In the genomic region with DNA sequence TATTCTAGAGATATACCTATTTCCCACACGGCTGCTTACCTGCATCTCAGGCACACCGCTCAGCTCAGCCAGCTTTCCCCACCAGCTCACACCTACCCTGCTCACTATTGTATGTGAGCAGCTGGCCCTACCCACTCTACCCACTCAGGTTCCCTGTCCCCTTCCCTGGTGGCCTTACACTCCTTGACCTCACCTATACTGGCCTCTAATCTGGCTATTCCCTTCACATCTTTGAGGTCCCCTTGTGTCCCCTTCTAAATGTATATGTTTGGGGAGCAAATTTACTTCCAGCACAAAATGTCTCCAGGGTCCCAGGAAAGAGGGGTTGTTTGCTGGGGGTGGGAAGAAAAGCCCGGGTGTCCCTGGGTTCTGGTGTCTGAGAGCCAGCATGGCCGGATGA, we compare ENCODE assay signal across 26 mouse cellular contexts. TPM values are rescaled to one million over a fixed set of nuclear protein-coding genes. Genes with fewer than 3 reads are reported as not detected.
DNase-seq lines count a peak whose midpoint lies in the region; ATAC-seq and TF ChIP-seq lines count a peak whose summit lies in the region.
"Had no signal": no experiment of that assay in that cellular context is flagged by ENCODE, and none has a peak within 500 bp of the region (broad histone marks: within the 10 kb centered on the region; RNA-seq: fewer than 3 reads in every experiment).

No protein-coding gene starts in this region.

- H3K9ac ChIP-seq in midbrain, embryonic 14.5 days (replicated peaks; ENCODE audit: low read length): no peak overlapping the region
- peak overlapping the region; percentile 67 for H3K9ac ChIP-seq in hindbrain, embryonic 13.5 days
- no peak overlapping the region for H3K9ac ChIP-seq in limb, embryonic 11.5 days (ENCODE audit: low read length)
- no peak overlapping the region for H3K9ac ChIP-seq in neural tube, embryonic 14.5 days (replicated peaks; ENCODE audit: low read depth, low read length)
- no peak overlapping the region for H3K9ac ChIP-seq in lung, postnatal 0 days (replicated peaks; ENCODE audit: low read depth)
- H3K9ac ChIP-seq: embryonic facial prominence, embryonic 12.5 days; forebrain, postnatal 0 days; heart, embryonic 13.5 days; limb, embryonic 13.5 days had no signal

- no peak overlapping the region for H3K27ac ChIP-seq in midbrain, embryonic 10.5 days (replicated peaks)
- no peak overlapping the region for H3K27ac ChIP-seq in midbrain, embryonic 14.5 days (replicated peaks; ENCODE audit: low read depth, low read length)
- peak overlapping the region; percentile 97 for H3K27ac ChIP-seq in hindbrain, embryonic 13.5 days
- no peak overlapping the region for H3K27ac ChIP-seq in limb, embryonic 11.5 days (replicated peaks; ENCODE audit: low read depth, low read length)
- no peak overlapping the region for H3K27ac ChIP-seq in neural tube, embryonic 14.5 days (ENCODE audit: low read depth, low read length)
- no peak overlapping the region for H3K27ac ChIP-seq in lung, postnatal 0 days (ENCODE audit: low read length)
- H3K27ac ChIP-seq: embryonic facial prominence, embryonic 12.5 days; heart, embryonic 13.5 days; left cerebral cortex, adult 2 months; limb, embryonic 13.5 days had no signal

- no peaks in the 10 kb centered on the region for H3K9me3 ChIP-seq in midbrain, embryonic 10.5 days (replicated peaks)
- no peaks in the 10 kb centered on the region for H3K9me3 ChIP-seq in midbrain, embryonic 14.5 days (ENCODE audit: control insufficient read depth, low read length)
- H3K9me3 ChIP-seq in hindbrain, embryonic 13.5 days: no peaks in the 10 kb centered on the region
- H3K9me3 ChIP-seq in limb, embryonic 11.5 days (ENCODE audit: control insufficient read depth, low read length): no peaks in the 10 kb centered on the region
- H3K9me3 ChIP-seq in neural tube, embryonic 14.5 days (ENCODE audit: control insufficient read depth, low read length): no peaks in the 10 kb centered on the region
- H3K9me3 ChIP-seq in lung, postnatal 0 days (ENCODE audit: low read length): no peaks in the 10 kb centered on the region
- H3K9me3 ChIP-seq: embryonic facial prominence, embryonic 12.5 days; heart, embryonic 13.5 days; limb, embryonic 13.5 days had no signal

- H3K4me3 ChIP-seq in midbrain, embryonic 10.5 days: no peak overlapping the region
- no peak overlapping the region for H3K4me3 ChIP-seq in midbrain, embryonic 14.5 days (replicated peaks; ENCODE audit: low read depth, low read length)
- peak overlapping the region; percentile 57 for H3K4me3 ChIP-seq in hindbrain, embryonic 13.5 days
- no peak overlapping the region for H3K4me3 ChIP-seq in limb, embryonic 11.5 days (ENCODE audit: low read depth, low read length)
- peak overlapping the region; percentile 17; the same call in 1 of the 2 replicates for H3K4me3 ChIP-seq in neural tube, embryonic 14.5 days (ENCODE audit: low read depth, low read length)
- H3K4me3 ChIP-seq in lung, postnatal 0 days (ENCODE audit: low read depth, low read length): no peak overlapping the region; the same call in 1 of the 2 replicates
- H3K4me3 ChIP-seq: erythroblast, embryonic 14.5 days; left cerebral cortex, adult 2 months had no signal

- WGBS in midbrain, embryonic 10.5 days: 8% methylated on average over 4 of the region's 4 CpGs
- 8% methylated on average over 4 of the region's 4 CpGs for WGBS in midbrain, embryonic 14.5 days
- WGBS in hindbrain, embryonic 13.5 days: 4% methylated on average over 4 of the region's 4 CpGs
- WGBS in limb, embryonic 11.5 days: 6% methylated on average over 4 of the region's 4 CpGs
- WGBS in neural tube, embryonic 14.5 days: 7% methylated on average over 4 of the region's 4 CpGs
- 4% methylated on average over 4 of the region's 4 CpGs for WGBS in lung, postnatal 0 days

- no peak overlapping the region for H3K4me2 ChIP-seq in midbrain, embryonic 14.5 days (ENCODE audit: low read length)
- peak overlapping the region; percentile 64 for H3K4me2 ChIP-seq in hindbrain, embryonic 13.5 days
- no peak overlapping the region for H3K4me2 ChIP-seq in limb, embryonic 11.5 days (ENCODE audit: low read depth, severe bottlenecking)
- peak overlapping the region; percentile 57 for H3K4me2 ChIP-seq in neural tube, embryonic 14.5 days (ENCODE audit: low read depth, low read length)
- no peak overlapping the region for H3K4me2 ChIP-seq in lung, postnatal 0 days (replicated peaks; ENCODE audit: low read depth, low read length)
- H3K4me2 ChIP-seq: embryonic facial prominence, embryonic 12.5 days had no signal

- TF ChIP-seq CTCF in lung, postnatal 0 days (IDR thresholded peaks at IDR 0.05): no peak

- peaks cover 30% of the 10 kb centered on the region for H3K4me1 ChIP-seq in midbrain, embryonic 10.5 days
- no peaks in the 10 kb centered on the region for H3K4me1 ChIP-seq in midbrain, embryonic 14.5 days (ENCODE audit: control insufficient read depth, insufficient read depth, low read length)
- H3K4me1 ChIP-seq in hindbrain, embryonic 13.5 days (replicated peaks): peaks cover 77% of the 10 kb centered on the region
- H3K4me1 ChIP-seq in limb, embryonic 11.5 days (ENCODE audit: control insufficient read depth, insufficient read depth, low read length): peaks cover 14% of the 10 kb centered on the region
- peaks cover 47% of the 10 kb centered on the region for H3K4me1 ChIP-seq in neural tube, embryonic 14.5 days (ENCODE audit: control insufficient read depth, insufficient read depth, low read length)
- 0 out of 2 replicates have a peak, but pooled peaks cover 2% of the 10 kb centered on the region for H3K4me1 ChIP-seq in lung, postnatal 0 days (ENCODE audit: insufficient read depth, low read depth, low read length)

- TF ChIP-seq EP300 in lung, postnatal 0 days (IDR thresholded peaks at IDR 0.05): no peak

- peak; percentile 28 for DNase-seq in midbrain, embryonic 10.5 days (ENCODE audit: low spot score)
- no peak for DNase-seq in midbrain, embryonic 14.5 days
- peak; percentile 39 for DNase-seq in limb, embryonic 11.5 days (ENCODE audit: low spot score)
- no peak for DNase-seq in lung, postnatal 0 days (ENCODE audit: low spot score)
- DNase-seq in kidney, adult 18-20 months: no peak
- DNase-seq in left cerebral cortex, adult 8-10 months (ENCODE audit: low spot score in 2 of 2): no peak
- DNase-seq: adrenal gland, adult 2 months; cerebellum, adult 2 months; forebrain, postnatal 0 days; kidney, postnatal 25 days; lung, postnatal 10 days; right cerebral cortex, postnatal 14 days; spleen, adult 18-20 months; thymus, postnatal 4 days had no signal

- ATAC-seq in midbrain, embryonic 14.5 days (ENCODE audit: low FRiP score, low TSS enrichment): no peak
- no peak for ATAC-seq in hindbrain, embryonic 13.5 days (ENCODE audit: low FRiP score)
- no peak for ATAC-seq in limb, embryonic 11.5 days (ENCODE audit: insufficient number of reproducible peaks, low FRiP score, low TSS enrichment, low read depth)
- no peak for ATAC-seq in neural tube, embryonic 14.5 days (ENCODE audit: low read depth)
- ATAC-seq in lung, postnatal 0 days: no peak
- ATAC-seq: forebrain, postnatal 0 days; intestine, postnatal 0 days; midbrain, embryonic 16.5 days had no signal

- peaks cover 100% of the 10 kb centered on the region for H3K27me3 ChIP-seq in midbrain, embryonic 10.5 days (ENCODE audit: low read depth, poor library complexity, severe bottlenecking)
- peaks cover 94% of the 10 kb centered on the region for H3K27me3 ChIP-seq in midbrain, embryonic 14.5 days (ENCODE audit: control insufficient read depth, insufficient read depth, low read length)
- peaks cover 87% of the 10 kb centered on the region for H3K27me3 ChIP-seq in hindbrain, embryonic 13.5 days
- H3K27me3 ChIP-seq in limb, embryonic 11.5 days (ENCODE audit: control insufficient read depth, insufficient read depth, low read length): peaks cover 97% of the 10 kb centered on the region
- peaks cover 13% of the 10 kb centered on the region for H3K27me3 ChIP-seq in neural tube, embryonic 14.5 days (ENCODE audit: control insufficient read depth, insufficient read depth, low read length)
- H3K27me3 ChIP-seq in lung, postnatal 0 days (replicated peaks; ENCODE audit: insufficient read depth, low read length): peaks cover 91% of the 10 kb centered on the region

- no peaks in the 10 kb centered on the region for H3K36me3 ChIP-seq in midbrain, embryonic 10.5 days
- H3K36me3 ChIP-seq in midbrain, embryonic 14.5 days (ENCODE audit: control insufficient read depth, insufficient read depth, low read length): no peaks in the 10 kb centered on the region
- no peaks in the 10 kb centered on the region for H3K36me3 ChIP-seq in hindbrain, embryonic 13.5 days
- H3K36me3 ChIP-seq in limb, embryonic 11.5 days (ENCODE audit: control insufficient read depth, insufficient read depth, low read length): no peaks in the 10 kb centered on the region
- H3K36me3 ChIP-seq in neural tube, embryonic 14.5 days (ENCODE audit: control insufficient read depth, insufficient read depth, low read length): no peaks in the 10 kb centered on the region
- no peaks in the 10 kb centered on the region for H3K36me3 ChIP-seq in lung, postnatal 0 days (ENCODE audit: insufficient read depth, low read length)
- H3K36me3 ChIP-seq: embryonic facial prominence, embryonic 12.5 days; heart, embryonic 13.5 days; limb, embryonic 13.5 days had no signal

RNA-seq across cellular contexts. Expression of a gene that starts 6.8 kb away (rescaled TPM):
- 0.05 TPM in 1 of 2 replicates, not detected in the other for polyA plus RNA-seq in midbrain, embryonic 10.5 days (2016; fragmentation: Nextera tagmentation; extraction: Ambion mirVana)
- 0.49 and 0.65 TPM in 2 replicates for polyA plus RNA-seq in midbrain, embryonic 14.5 days (2014; fragmentation: Nextera tagmentation; extraction: Ambion mirVana)
- 9.5 and 11.8 TPM in 2 replicates for polyA plus RNA-seq in hindbrain, embryonic 13.5 days (2015; fragmentation: Nextera tagmentation; extraction: Ambion mirVana)
- polyA plus RNA-seq in limb, embryonic 11.5 days (2014; fragmentation: Nextera tagmentation; extraction: Ambion mirVana): 5.0 and 5.1 TPM in 2 replicates
- 23.0 and 24.3 TPM in 2 replicates for polyA plus RNA-seq in neural tube, embryonic 14.5 days (2014; fragmentation: Nextera tagmentation; extraction: Ambion mirVana)
- polyA plus RNA-seq in lung, postnatal 0 days (2015; fragmentation: Nextera tagmentation; extraction: Ambion mirVana): not detected in 2 replicates
- not detected for total RNA-seq in left cerebral cortex, adult 8-10 months (2022)
- total RNA-seq: forebrain, postnatal 0 days; layer of hippocampus, adult 8-10 months; left cerebral cortex, adult 2 months; megakaryocyte progenitor cell, adult 5-6 weeks had no signal
- polyA plus RNA-seq: adrenal gland, adult 2 months; erythroblast, embryonic 14.5 days; forebrain, postnatal 0 days; heart, embryonic 13.5 days; intestine, postnatal 0 days; liver, embryonic 16.5 days had no signal

Comparison
In these comparisons a context has a peak if more than half of its experiments do, and no peak if none do; other contexts are left out.
1. DNase-seq: peak in midbrain, embryonic 10.5 days (single experiment) and limb, embryonic 11.5 days (single experiment); none in midbrain, embryonic 14.5 days (single experiment), lung, postnatal 0 days (single experiment), kidney, adult 18-20 months (single experiment) and left cerebral cortex, adult 8-10 months (0 of 2).
2. H3K4me3 ChIP-seq: peak in hindbrain, embryonic 13.5 days (single experiment) and neural tube, embryonic 14.5 days (single experiment); none in midbrain, embryonic 10.5 days (single experiment), midbrain, embryonic 14.5 days (single experiment), limb, embryonic 11.5 days (single experiment) and lung, postnatal 0 days (single experiment).
3. H3K4me2 ChIP-seq: peak in hindbrain, embryonic 13.5 days (single experiment) and neural tube, embryonic 14.5 days (single experiment); none in midbrain, embryonic 14.5 days (single experiment), limb, embryonic 11.5 days (single experiment) and lung, postnatal 0 days (single experiment).